Mouse (Mus musculus): Measurements from ENCODE around the gene Crot.
A peak's percentile ranks its signal among the peaks of the same experiment; 100 is the strongest.
"Not testable (repeated sequence)": the region's sequence is repeated elsewhere in the genome, so short reads cannot be mapped to it uniquely, and the experiment has no call there.

Gene Crot

GRCm38 (mm10) chr5:8996686-8997512 is at the start of gene Crot:
Gene Crot, minus strand, starts transcription at chr5:8997324.
- DNase-seq (ENCODE audit: low read depth, low spot score) = peak; percentile 85

- DNase-seq (ENCODE audit: low read depth, low spot score) = no peak
These were observed 48.8 kb upstream of the Crot start for GRCm38 (mm10) chr5:9045904-9046303.

- DNase-seq (ENCODE audit: low read depth, low spot score) = no peak
These were observed 47.7 kb upstream of the Crot start for GRCm38 (mm10) chr5:9044821-9045220.

GRCm38 (mm10) chr5:9043582-9044267 is 46.6 kb upstream of the Crot start:
- no peak for DNase-seq (ENCODE audit: low read depth, low spot score)

- DNase-seq (ENCODE audit: low read depth, low spot score) = no peak
These were observed 45.7 kb upstream of the Crot start for GRCm38 (mm10) chr5:9042721-9043416.

- DNase-seq (ENCODE audit: low read depth, low spot score) = no peak
These were observed 43.6 kb upstream of the Crot start for GRCm38 (mm10) chr5:9040665-9041215.

GRCm38 (mm10) chr5:9039978-9040377 is 42.9 kb upstream of the Crot start:
- DNase-seq (ENCODE audit: low read depth, low spot score) = no peak

GRCm38 (mm10) chr5:9037292-9037691 is 40.2 kb upstream of the Crot start:
- DNase-seq (ENCODE audit: low read depth, low spot score) = no peak

GRCm38 (mm10) chr5:9035457-9035856 is 38.3 kb upstream of the Crot start:
- DNase-seq (ENCODE audit: low read depth, low spot score) = no peak

GRCm38 (mm10) chr5:9034535-9034934 is 37.4 kb upstream of the Crot start:
- no peak for DNase-seq (ENCODE audit: low read depth, low spot score)

- no peak for DNase-seq (ENCODE audit: low read depth, low spot score)
These were observed 36.7 kb upstream of the Crot start for GRCm38 (mm10) chr5:9033843-9034242.

GRCm38 (mm10) chr5:9032641-9033040 is 35.5 kb upstream of the Crot start:
- DNase-seq (ENCODE audit: low read depth, low spot score) = no peak

- no peak for DNase-seq (ENCODE audit: low read depth, low spot score)
These were observed 35.0 kb upstream of the Crot start for GRCm38 (mm10) chr5:9032101-9032590.

- DNase-seq (ENCODE audit: low read depth, low spot score) = no peak
These were observed 31.2 kb upstream of the Crot start for GRCm38 (mm10) chr5:9028266-9028841.

- peak; percentile 62 for DNase-seq (ENCODE audit: low read depth, low spot score)
These were observed 18.2 kb upstream of the Crot start for GRCm38 (mm10) chr5:9015352-9015751.

- peak; percentile 60 for DNase-seq (ENCODE audit: low read depth, low spot score)
These were observed 17.6 kb upstream of the Crot start for GRCm38 (mm10) chr5:9014774-9015173.

- no peak for DNase-seq (ENCODE audit: low read depth, low spot score)
These were observed 14.2 kb upstream of the Crot start for GRCm38 (mm10) chr5:9011374-9011773.

GRCm38 (mm10) chr5:9010166-9010565 is 13.0 kb upstream of the Crot start:
- no peak for DNase-seq (ENCODE audit: low read depth, low spot score)

GRCm38 (mm10) chr5:9006585-9006984 is 9.5 kb upstream of the Crot start:
- DNase-seq (ENCODE audit: low read depth, low spot score) = not testable (repeated sequence)

- not testable (repeated sequence) for DNase-seq (ENCODE audit: low read depth, low spot score)
These were observed 2.9 kb upstream of the Crot start for GRCm38 (mm10) chr5:9000006-9000405.

- DNase-seq (ENCODE audit: low read depth, low spot score) = no peak
These were observed 2.0 kb upstream of the Crot start for GRCm38 (mm10) chr5:8999108-8999507.

GRCm38 (mm10) chr5:8997513-8997895 is 380 bp upstream of the Crot start:
- DNase-seq (ENCODE audit: low read depth, low spot score) = no peak
